Mouse (Mus musculus) bone marrow, adult 2 months (tissue): ENCODE data around the gene Hist1h2bh. TPM values are rescaled to one million over a fixed set of nuclear protein-coding genes. Genes with fewer than 3 reads are reported as not detected.
"Not testable (repeated sequence)": the region's sequence is repeated elsewhere in the genome, so short reads cannot be mapped to it uniquely, and the experiment has no call there.

Source experiments
- H3K27ac ChIP-seq: fragments of 200-500 bp; 2 replicates; pipeline ENCODE4 v1.5.1; 2012; ENCODE audit warnings: low read depth, mild to moderate bottlenecking, control low read depth, inconsistent platforms, low read length; ENCODE audit not compliant: control insufficient read depth, poor library complexity, insufficient read depth
- H3K4me1 ChIP-seq: fragments of 200-500 bp; 2 replicates; pipeline ENCODE4 v1.6.1; 2011; ENCODE audit warnings: low read length; ENCODE audit not compliant: control insufficient read depth, insufficient read depth
- H3K4me3 ChIP-seq: fragments of 200-500 bp; replicated peaks from 2 replicates; pipeline ENCODE3; 2011; ENCODE audit warnings: mild to moderate bottlenecking, low read depth, low read length, control low read depth; ENCODE audit not compliant: control insufficient read depth
- CTCF ChIP-seq: fragments of 200-500 bp; IDR thresholded peaks from 2 replicates; pipeline ENCODE4 v1.5.1; 2011; ENCODE audit warnings: low read length, control low read depth; ENCODE audit not compliant: control insufficient read depth, insufficient read depth
- POLR2A ChIP-seq: fragments of 200-500 bp; IDR thresholded peaks from 2 replicates; pipeline ENCODE4 v1.6.1; 2011; ENCODE audit warnings: low read depth, mild to moderate bottlenecking, control low read depth, low read length, borderline replicate concordance; ENCODE audit not compliant: control insufficient read depth
- WGBS: fragments of 180-500 bp; shearing (Covaris S2); methylation state at CpG from one replicate; pipeline ENCODE4 v1.1.7; 2018; 5-methylcytosine and 5-hydroxymethylcytosine counted together
- polyA plus RNA-seq: library from polyadenylated mRNA; stranded (reverse); fragments of >200 nt; gene quantifications from 2 replicates; pipeline ENCODE4 v1.2.4, GENCODE M21; 2011; ENCODE audit warnings: low replicate concordance; ENCODE audit not compliant: missing spikeins, insufficient read depth, insufficient read length

Hist1h2bh gene
- polyA plus RNA-seq, 1 experiment = 11.4 TPM

DNA sequence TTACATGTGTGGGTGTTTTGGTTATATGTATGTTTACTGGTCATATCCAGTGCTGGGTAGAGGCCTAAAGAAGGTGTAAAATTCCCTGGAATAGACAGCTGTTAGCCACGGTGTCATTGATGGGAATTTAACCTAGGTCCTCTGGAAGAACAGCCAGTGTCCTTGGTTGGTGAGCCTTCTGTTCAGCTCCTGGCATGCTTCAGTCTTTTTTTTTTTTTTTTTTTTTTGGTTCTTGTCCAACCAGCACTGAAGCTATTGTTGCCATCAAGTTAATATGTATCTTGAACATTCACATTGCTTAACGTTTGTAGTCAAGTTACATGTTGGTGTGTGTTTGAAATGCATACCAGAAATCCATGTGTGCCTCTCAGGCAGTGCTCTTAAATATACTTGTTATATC is 21.3 kb upstream of the Hist1h2bh start:
- Histone ChIP-seq H3K27ac (no peak overlapping the region), H3K4me3 (no peak overlapping the region), H3K4me1 (no peaks in the 10 kb centered on the region; the same call in 1 of the 2 replicates)
- WGBS = 84% methylated on average over 2 of the region's 2 CpGs
- no peak for TF ChIP-seq POLR2A
- no peak for TF ChIP-seq CTCF

DNA sequence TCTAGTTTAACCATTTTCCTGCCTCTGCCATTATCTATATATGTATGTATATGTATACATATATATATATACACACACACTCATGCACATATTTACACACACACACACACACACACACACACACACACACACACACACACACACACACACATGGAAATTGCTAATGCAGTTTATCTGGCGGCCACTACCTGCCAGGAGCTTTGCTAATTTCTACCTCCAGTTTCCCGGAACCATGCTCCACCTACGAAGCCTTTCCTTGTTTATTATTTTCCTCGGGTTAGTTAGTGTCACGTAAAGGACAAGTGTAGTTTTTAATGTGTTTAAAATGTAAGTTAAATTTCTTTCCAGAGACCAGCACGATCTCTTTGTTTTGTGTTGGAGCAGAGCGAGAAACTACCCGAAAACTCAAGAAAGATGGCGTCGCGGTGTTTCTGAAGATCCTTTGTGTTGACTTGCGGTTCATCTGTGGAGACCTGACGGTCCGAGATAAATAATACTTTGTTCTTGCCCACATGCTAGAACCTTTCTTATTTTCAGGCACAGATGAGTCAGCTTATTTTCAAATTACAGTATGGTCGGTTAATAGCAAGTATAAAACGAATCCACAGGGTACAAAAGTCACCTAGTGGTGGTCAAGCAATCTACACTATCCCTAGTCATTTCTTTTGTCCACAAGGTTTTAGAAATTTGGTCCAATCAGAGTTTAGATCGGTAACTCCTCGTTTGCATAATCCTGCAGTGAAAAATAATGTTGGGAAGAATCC is 19.7 kb upstream of the Hist1h2bh start:
- Histone ChIP-seq H3K4me1 (no peaks in the 10 kb centered on the region; the same call in 1 of the 2 replicates), H3K4me3 (peak overlapping the region; percentile 55), H3K27ac (peak overlapping the region; percentile 80)
- no peak for TF ChIP-seq CTCF
- TF ChIP-seq POLR2A = no peak
- 2% methylated on average over 18 of the region's 18 CpGs for WGBS

DNA sequence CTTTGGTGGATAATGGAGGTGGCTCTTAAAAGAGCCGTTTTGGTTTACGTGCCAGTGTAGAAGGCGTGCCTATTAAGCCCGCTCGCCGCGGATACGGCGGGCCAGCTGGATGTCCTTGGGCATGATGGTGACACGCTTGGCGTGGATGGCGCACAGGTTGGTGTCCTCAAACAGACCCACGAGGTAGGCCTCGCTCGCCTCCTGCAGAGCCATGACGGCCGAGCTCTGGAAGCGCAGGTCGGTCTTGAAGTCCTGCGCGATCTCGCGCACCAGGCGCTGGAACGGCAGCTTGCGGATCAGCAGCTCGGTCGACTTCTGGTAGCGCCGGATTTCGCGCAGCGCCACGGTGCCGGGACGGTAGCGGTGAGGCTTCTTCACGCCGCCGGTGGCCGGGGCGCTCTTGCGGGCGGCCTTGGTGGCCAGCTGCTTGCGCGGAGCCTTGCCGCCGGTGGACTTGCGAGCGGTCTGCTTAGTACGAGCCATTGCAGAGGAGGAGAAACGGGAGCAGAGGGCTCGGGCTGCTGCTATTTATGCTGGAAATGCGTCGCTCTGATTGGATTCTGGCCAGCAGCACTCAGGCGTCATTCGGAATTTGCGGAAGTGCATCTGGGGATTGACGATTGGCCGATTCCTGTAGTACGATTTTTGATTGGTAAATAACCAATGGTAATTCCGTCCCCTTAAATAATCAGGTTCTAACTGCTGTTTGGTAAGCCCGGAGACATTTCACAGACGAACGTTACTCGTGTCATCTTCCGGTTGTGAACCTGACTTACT is 18.9 kb upstream of the Hist1h2bh start, which contains the start of gene Hist1h3e:
Gene Hist1h3e (minus strand): TSS at position 487 of the 777 bp plus-strand sequence.
- under 1% methylated on average over 56 of the region's 67 CpGs for WGBS
- peak within 1 kb of the TSS; percentile 95 for H3K27ac ChIP-seq
- not testable (repeated sequence) for H3K4me1 ChIP-seq
- peak; percentile 97 for TF ChIP-seq POLR2A
- peak within 1 kb of the TSS; percentile 55 for H3K4me3 ChIP-seq

DNA sequence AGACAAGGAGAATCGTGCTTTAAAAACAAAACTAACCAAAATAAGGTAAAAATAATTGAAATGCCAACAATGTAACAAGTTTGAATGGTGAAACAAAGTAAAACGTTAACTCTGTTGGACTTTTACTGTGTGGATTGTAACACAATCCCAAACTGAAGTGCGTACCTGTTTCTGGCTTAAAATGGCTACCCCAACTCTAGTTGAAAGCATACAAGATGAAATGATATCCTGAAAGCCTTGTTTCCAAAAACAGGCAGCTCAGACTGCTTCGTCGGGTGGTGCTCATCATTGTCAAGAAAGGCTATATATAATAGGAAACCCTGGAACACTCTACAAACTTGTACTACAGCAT is 18.3 kb upstream of the Hist1h2bh start:
- not testable (repeated sequence) for H3K4me1 ChIP-seq
- Histone ChIP-seq H3K27ac (peak overlapping the region; percentile 95; the same call in 1 of the 2 replicates), H3K4me3 (peak overlapping the region; percentile 30)
- 0% methylated on average over 2 of the region's 5 CpGs for WGBS

DNA sequence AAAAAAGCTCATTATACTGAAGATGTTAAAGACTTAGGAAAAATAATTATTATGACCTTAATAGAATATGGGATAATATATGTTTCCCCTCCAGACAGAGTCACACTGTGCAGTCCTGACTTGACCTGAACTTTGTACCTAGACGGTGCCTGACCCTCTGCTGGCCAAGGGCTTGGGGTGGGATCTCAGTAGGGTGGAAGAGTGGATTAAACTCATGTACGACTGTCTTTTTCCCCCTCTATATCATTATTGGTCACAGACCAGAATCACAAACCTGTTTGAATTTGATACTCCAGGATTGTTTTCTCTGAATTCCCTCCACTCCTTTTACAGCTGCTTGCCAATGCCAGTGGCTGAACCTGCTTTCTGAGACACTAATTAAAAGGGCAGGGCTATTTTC is 17.5 kb upstream of the Hist1h2bh start:
- not testable (repeated sequence) for H3K4me1 ChIP-seq, H3K27ac ChIP-seq
- 59% methylated on average over 2 of the region's 2 CpGs for WGBS
- H3K4me3 ChIP-seq = peak overlapping the region; percentile 37

DNA sequence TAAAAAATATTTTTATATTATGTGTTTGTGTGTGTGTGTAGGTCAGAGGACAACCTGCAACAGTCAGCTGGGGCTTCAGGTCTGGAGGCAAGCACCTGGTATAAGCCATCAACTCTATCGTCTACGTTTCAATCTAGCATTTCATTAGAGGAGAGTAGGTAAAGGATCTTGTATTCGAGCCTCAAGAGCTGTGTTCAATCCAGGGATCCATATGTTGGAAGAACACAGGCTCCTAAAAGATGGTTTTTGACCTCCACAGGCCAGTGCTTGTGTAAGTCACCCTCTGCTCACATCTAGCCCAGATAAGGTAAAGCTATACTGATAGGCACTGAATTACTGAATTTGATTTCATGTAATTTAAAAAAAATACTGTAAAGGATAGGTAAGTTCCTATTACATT is 13.7 kb upstream of the Hist1h2bh start:
- 75% methylated on average over 3 of the region's 3 CpGs for WGBS
- Histone ChIP-seq H3K4me3 (no peak overlapping the region), H3K27ac (no peak overlapping the region), H3K4me1 (no peaks in the 10 kb centered on the region)
- no peak for TF ChIP-seq CTCF
- no peak for TF ChIP-seq POLR2A

DNA sequence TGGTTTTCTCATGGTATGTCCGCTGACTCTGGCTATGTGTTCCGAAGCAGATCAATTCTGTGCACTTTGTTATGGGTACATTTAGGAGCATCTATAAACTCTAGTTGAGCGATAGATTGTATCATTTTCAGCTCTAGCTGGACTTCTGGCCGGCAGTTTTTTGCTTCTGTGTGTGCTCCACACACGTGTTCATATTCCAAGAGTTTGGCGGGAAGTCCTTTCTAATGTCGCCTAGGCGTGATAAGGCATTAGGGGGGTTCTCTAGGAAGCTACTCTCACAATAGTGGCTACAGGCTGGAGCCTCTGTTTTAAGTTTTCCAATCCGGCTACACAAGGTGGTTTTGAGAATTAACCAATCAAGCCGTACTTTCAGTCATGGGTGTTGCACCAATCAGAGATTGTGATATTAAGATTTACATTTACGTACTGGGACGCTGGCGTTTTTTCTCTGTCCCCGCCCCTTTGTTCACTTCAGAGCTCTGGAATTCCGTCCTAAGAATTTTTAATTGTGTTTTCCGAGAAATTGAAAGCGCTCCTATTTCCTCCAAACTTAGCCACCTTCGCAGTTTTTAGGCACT is 12.7 kb upstream of the Hist1h2bh start:
- TF ChIP-seq POLR2A = peak; percentile 28; the same call in 1 of the 2 replicates
- TF ChIP-seq CTCF = no peak
- Histone ChIP-seq H3K4me3 (peak overlapping the region; percentile 72), H3K4me1 (no peaks in the 10 kb centered on the region), H3K27ac (peak overlapping the region; percentile 97)
- under 1% methylated on average over 18 of the region's 18 CpGs for WGBS

DNA sequence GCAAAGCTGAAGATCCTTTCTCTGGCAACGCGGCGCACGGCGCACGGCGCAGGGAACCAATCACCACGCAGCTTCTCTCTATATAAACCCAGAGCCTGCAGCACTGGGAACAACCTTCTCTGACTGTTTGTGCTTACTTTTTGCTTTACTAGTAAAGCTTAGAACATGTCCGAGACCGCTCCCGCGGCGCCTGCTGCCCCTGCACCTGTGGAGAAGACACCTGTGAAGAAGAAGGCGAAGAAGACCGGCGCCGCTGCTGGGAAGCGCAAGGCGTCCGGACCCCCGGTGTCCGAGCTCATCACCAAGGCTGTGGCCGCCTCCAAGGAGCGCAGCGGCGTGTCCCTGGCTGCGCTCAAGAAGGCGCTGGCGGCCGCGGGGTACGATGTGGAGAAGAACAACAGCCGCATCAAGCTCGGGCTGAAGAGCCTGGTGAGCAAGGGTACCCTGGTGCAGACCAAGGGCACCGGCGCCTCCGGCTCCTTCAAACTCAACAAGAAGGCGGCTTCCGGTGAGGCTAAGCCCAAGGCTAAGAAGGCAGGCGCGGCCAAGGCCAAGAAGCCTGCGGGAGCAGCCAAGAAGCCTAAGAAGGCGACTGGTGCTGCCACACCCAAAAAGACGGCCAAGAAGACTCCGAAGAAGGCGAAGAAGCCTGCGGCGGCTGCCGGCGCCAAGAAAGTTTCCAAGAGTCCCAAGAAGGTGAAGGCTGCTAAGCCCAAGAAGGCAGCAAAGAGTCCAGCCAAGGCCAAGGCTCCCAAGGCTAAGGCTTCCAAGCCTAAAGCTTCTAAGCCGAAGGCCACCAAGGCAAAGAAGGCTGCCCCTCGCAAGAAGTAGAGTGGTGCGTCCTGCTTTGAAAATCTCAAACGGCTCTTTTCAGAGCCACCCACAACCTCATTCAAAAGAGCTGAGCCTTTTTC is 12.0 kb upstream of the Hist1h2bh start:
- Histone ChIP-seq H3K4me1 (no peaks in the 10 kb centered on the region), H3K4me3 (peak overlapping the region; percentile 72), H3K27ac (peak overlapping the region; percentile 97)
- under 1% methylated on average over 54 of the region's 54 CpGs for WGBS
- TF ChIP-seq CTCF (no peak), POLR2A (peak; percentile 99)
